Mouse (Mus musculus): ENCODE measurements around the gene Ost4. TPM values are rescaled to one million over a fixed set of nuclear protein-coding genes. Genes with fewer than 3 reads are reported as not detected.

Ost4 gene
- polyA plus RNA-seq, 1 experiment, result 180 TPM

- Histone ChIP-seq H3K4me3 (replicated peaks) (no peak overlapping the region), H3K9me3 (no peaks in the 10 kb centered on the region), H3K4me1 (peaks cover 74% of the 10 kb centered on the region), H3K27me3 (replicated peaks) (no peaks in the 10 kb centered on the region), H3K36me3 (replicated peaks; ENCODE audit: low read length) (peaks cover 71% of the 10 kb centered on the region)
- no peak for TF ChIP-seq FLI1 (IDR thresholded peaks at IDR 0.05; ENCODE audit: low read length)
- TF ChIP-seq GATA1 (IDR thresholded peaks at IDR 0.05; ENCODE audit: borderline replicate concordance, low read length), result no peak
Observed at GRCm38 (mm10) chr5:30926073-30926472, 18.5 kb upstream of the Ost4 start.

- H3K4me1 ChIP-seq, result peaks cover 75% of the 10 kb centered on the region
- no peak overlapping the region for H3K4me3 ChIP-seq (replicated peaks)
- no peaks in the 10 kb centered on the region for H3K9me3 ChIP-seq
- peaks cover 71% of the 10 kb centered on the region for H3K36me3 ChIP-seq (replicated peaks; ENCODE audit: low read length)
- no peaks in the 10 kb centered on the region for H3K27me3 ChIP-seq (replicated peaks)
- TF ChIP-seq GATA1 (IDR thresholded peaks at IDR 0.05; ENCODE audit: borderline replicate concordance, low read length), result no peak
- no peak for TF ChIP-seq FLI1 (IDR thresholded peaks at IDR 0.05; ENCODE audit: low read length)
Observed at GRCm38 (mm10) chr5:30925217-30925616, 17.6 kb upstream of the Ost4 start.

- Histone ChIP-seq H3K9me3 (no peaks in the 10 kb centered on the region), H3K27me3 (replicated peaks) (no peaks in the 10 kb centered on the region), H3K36me3 (replicated peaks; ENCODE audit: low read length) (peaks cover 72% of the 10 kb centered on the region), H3K4me1 (peaks cover 80% of the 10 kb centered on the region), H3K4me3 (replicated peaks) (no peak overlapping the region)
- TF ChIP-seq GATA1 (IDR thresholded peaks at IDR 0.05; ENCODE audit: borderline replicate concordance, low read length) (no peak), FLI1 (IDR thresholded peaks at IDR 0.05; ENCODE audit: low read length) (no peak)
Observed at GRCm38 (mm10) chr5:30924614-30925013, 17.0 kb upstream of the Ost4 start.

- no peak for TF ChIP-seq GATA1 (IDR thresholded peaks at IDR 0.05; ENCODE audit: borderline replicate concordance, low read length)
- no peak for TF ChIP-seq FLI1 (IDR thresholded peaks at IDR 0.05; ENCODE audit: low read length)
- Histone ChIP-seq H3K4me3 (replicated peaks) (peak overlapping the region; percentile 97), H3K27me3 (replicated peaks) (no peaks in the 10 kb centered on the region), H3K4me1 (peaks cover 91% of the 10 kb centered on the region), H3K9me3 (no peaks in the 10 kb centered on the region), H3K36me3 (replicated peaks; ENCODE audit: low read length) (peaks cover 77% of the 10 kb centered on the region)
Observed at GRCm38 (mm10) chr5:30923119-30923518, 15.5 kb upstream of the Ost4 start.

- peak overlapping the region; percentile 97 for H3K4me3 ChIP-seq (replicated peaks)
- H3K27me3 ChIP-seq (replicated peaks), result no peaks in the 10 kb centered on the region
- TF ChIP-seq GATA1 (IDR thresholded peaks at IDR 0.05; ENCODE audit: borderline replicate concordance, low read length) (no peak), FLI1 (IDR thresholded peaks at IDR 0.05; ENCODE audit: low read length) (no peak)
- H3K36me3 ChIP-seq (replicated peaks; ENCODE audit: low read length), result peaks cover 80% of the 10 kb centered on the region
- no peaks in the 10 kb centered on the region for H3K9me3 ChIP-seq
- H3K4me1 ChIP-seq, result peaks cover 91% of the 10 kb centered on the region
Observed at GRCm38 (mm10) chr5:30922581-30923041, 15.0 kb upstream of the Ost4 start.

GRCm38 (mm10) chr5:30921256-30922033 lies 13.9 kb upstream of the Ost4 start, which contains the start of gene Khk:
Gene Khk, plus strand, starts transcription at chr5:30921431.
- H3K4me3 ChIP-seq (replicated peaks), result peak within 1 kb of the TSS; percentile 97
- H3K27me3 ChIP-seq (replicated peaks), result no peaks in the 10 kb centered on the region
- H3K9me3 ChIP-seq, result no peaks in the 10 kb centered on the region
- H3K4me1 ChIP-seq, result peaks cover 91% of the 10 kb centered on the region
- peaks cover 82% of the 10 kb centered on the region for H3K36me3 ChIP-seq (replicated peaks; ENCODE audit: low read length)
- TF ChIP-seq FLI1 (IDR thresholded peaks at IDR 0.05; ENCODE audit: low read length) (no peak), GATA1 (IDR thresholded peaks at IDR 0.05; ENCODE audit: borderline replicate concordance, low read length) (peak; percentile 28; the same call in 1 of the 3 replicates)

GRCm38 (mm10) chr5:30920621-30921020 lies 13.0 kb upstream of the Ost4 start:
- peak overlapping the region; percentile 78 for H3K4me3 ChIP-seq (replicated peaks)
- H3K36me3 ChIP-seq (replicated peaks; ENCODE audit: low read length), result peaks cover 75% of the 10 kb centered on the region
- H3K9me3 ChIP-seq, result no peaks in the 10 kb centered on the region
- H3K27me3 ChIP-seq (replicated peaks), result no peaks in the 10 kb centered on the region
- no peak for TF ChIP-seq GATA1 (IDR thresholded peaks at IDR 0.05; ENCODE audit: borderline replicate concordance, low read length)
- TF ChIP-seq FLI1 (IDR thresholded peaks at IDR 0.05; ENCODE audit: low read length), result no peak
- peaks cover 94% of the 10 kb centered on the region for H3K4me1 ChIP-seq

GRCm38 (mm10) chr5:30919831-30920614 lies 12.4 kb upstream of the Ost4 start:
- peaks cover 96% of the 10 kb centered on the region for H3K4me1 ChIP-seq
- peaks cover 75% of the 10 kb centered on the region for H3K36me3 ChIP-seq (replicated peaks; ENCODE audit: low read length)
- H3K4me3 ChIP-seq (replicated peaks), result peak overlapping the region; percentile 2

GRCm38 (mm10) chr5:30918691-30919090 lies 11.1 kb upstream of the Ost4 start:
- TF ChIP-seq GATA1 (IDR thresholded peaks at IDR 0.05; ENCODE audit: borderline replicate concordance, low read length) (no peak), FLI1 (IDR thresholded peaks at IDR 0.05; ENCODE audit: low read length) (no peak)
- H3K9me3 ChIP-seq, result no peaks in the 10 kb centered on the region
- peaks cover 89% of the 10 kb centered on the region for H3K4me1 ChIP-seq
- H3K27me3 ChIP-seq (replicated peaks), result no peaks in the 10 kb centered on the region
- H3K36me3 ChIP-seq (replicated peaks; ENCODE audit: low read length), result peaks cover 68% of the 10 kb centered on the region
- peak overlapping the region; percentile 66 for H3K4me3 ChIP-seq (replicated peaks)

More at GRCm38 (mm10) chr5:30919831-30920614, 12.4 kb upstream of the Ost4 start:
- TF ChIP-seq FLI1 (IDR thresholded peaks at IDR 0.05; ENCODE audit: low read length), result no peak
- no peak for TF ChIP-seq GATA1 (IDR thresholded peaks at IDR 0.05; ENCODE audit: borderline replicate concordance, low read length)
- Histone ChIP-seq H3K27me3 (replicated peaks) (no peaks in the 10 kb centered on the region), H3K9me3 (no peaks in the 10 kb centered on the region)

Measured in megakaryocyte, embryonic 14.5 days (primary cell).